Mouse (Mus musculus): Measurements from ENCODE around the gene Rab36. TPM values are rescaled to one million over a fixed set of nuclear protein-coding genes. Genes with fewer than 3 reads are reported as not detected.

Gene Rab36
- polyA plus RNA-seq (2014; fragmentation: Illumina TruSeq; extraction: RNeasy Lipid Tissue Mini Kit (QIAGEN cat#74804); ENCODE audit: low read depth, low replicate concordance) = 0.57 TPM

DNA sequence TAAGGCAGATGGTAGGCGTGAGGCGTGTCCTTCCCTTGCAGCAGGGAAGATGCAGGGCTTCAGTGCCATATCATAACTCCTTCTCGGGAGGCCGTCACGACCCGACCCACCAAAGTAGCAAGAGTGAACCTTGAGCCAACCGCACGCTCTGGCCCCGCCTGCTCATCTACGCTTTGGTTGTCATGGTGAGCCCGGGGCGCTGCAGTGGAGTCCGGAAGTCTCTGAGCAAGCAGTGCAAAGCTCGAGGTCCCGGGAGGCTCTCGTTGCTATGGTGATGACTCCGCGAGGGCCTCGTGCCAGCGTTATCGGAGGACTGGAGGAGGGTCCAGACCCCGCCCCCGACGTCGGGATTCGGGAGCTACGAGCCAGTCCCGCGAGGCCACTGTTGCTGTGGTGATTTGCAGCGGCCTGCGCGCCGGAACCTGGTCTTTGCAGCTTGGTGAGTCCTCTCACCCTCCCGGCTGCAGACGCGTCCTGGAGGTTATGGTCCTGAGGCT lies at the start of gene Rab36:
Gene Rab36, plus strand, starts transcription at position 176 of the 497 bp plus-strand sequence.

GRCm38 (mm10) chr10:75032395-75032794 lies 4.5 kb upstream of the Rab36 start, which contains the start of gene Rsph14:
TSS of gene Rsph14 (minus strand) at chr10:75032586.

DNA sequence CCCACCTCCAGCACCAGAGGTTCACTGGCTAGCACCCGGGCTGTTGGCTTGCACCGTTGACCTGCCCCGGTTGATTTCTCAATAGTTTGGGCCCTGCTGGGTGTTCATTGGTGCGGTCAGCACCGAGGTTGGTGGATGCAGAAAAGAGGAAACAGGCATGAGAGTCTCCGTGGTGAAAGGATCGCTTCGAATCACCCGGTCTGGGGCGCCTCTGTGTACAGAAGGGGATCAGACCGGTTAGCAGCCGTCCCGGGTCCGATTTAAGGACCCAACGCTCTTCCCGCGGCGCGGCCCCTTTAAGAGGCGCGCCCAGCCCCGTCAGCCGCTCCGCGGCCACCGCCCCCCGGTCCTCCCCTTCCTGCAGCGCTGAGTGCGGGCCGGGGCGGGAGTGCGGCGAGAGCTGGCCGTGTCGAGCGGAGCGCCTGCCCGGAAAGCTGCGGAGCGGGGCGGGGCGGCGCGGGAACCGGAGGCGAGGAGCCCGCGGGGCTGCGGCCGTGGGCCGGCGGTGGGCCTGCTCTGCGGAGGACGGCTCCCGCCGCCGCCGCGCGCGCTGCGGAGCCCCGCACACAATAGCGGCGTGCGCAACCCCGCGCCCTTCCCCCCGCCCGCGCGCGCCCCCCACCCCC lies 23.5 kb downstream of the Rab36 start, which contains the start of gene Bcr:
Gene Bcr, plus strand, starts transcription at position 376 of the 626 bp plus-strand sequence.

Other genes with a start within 250 kb of the Rab36 start
- gene Gnaz, start 69.9 kb upstream of the Rab36 start, polyA plus RNA-seq (2014; fragmentation: Illumina TruSeq; extraction: RNeasy Lipid Tissue Mini Kit (QIAGEN cat#74804); ENCODE audit: low read depth, low replicate concordance) = 1.3 TPM
- not detected for gene Rsph14, start 4.5 kb upstream of the Rab36 start, polyA plus RNA-seq (2014; fragmentation: Illumina TruSeq; extraction: RNeasy Lipid Tissue Mini Kit (QIAGEN cat#74804); ENCODE audit: low read depth, low replicate concordance)
- 22.1 TPM for gene Bcr, start 23.5 kb downstream of the Rab36 start, polyA plus RNA-seq (2014; fragmentation: Illumina TruSeq; extraction: RNeasy Lipid Tissue Mini Kit (QIAGEN cat#74804); ENCODE audit: low read depth, low replicate concordance)
- gene Specc1l, start 175.0 kb downstream of the Rab36 start, polyA plus RNA-seq (2014; fragmentation: Illumina TruSeq; extraction: RNeasy Lipid Tissue Mini Kit (QIAGEN cat#74804); ENCODE audit: low read depth, low replicate concordance) = 11.2 TPM